Mouse (Mus musculus) olfactory bulb, adult 2 months (tissue): ENCODE data around the gene Hcfc2. TPM values are rescaled to one million over a fixed set of nuclear protein-coding genes. Genes with fewer than 3 reads are reported as not detected.

ENCODE experiments used
- H3K27ac ChIP-seq: fragments of 200-500 bp; 2 replicates; pipeline ENCODE4 v1.5.1; 2012; ENCODE audit warnings: low read depth, low read length; ENCODE audit not compliant: insufficient read depth
- H3K4me1 ChIP-seq: fragments of 200-500 bp; 2 replicates; pipeline ENCODE4 v1.6.1; 2012; ENCODE audit warnings: low read length; ENCODE audit not compliant: control insufficient read depth, insufficient read depth
- H3K4me3 ChIP-seq: fragments of 200-500 bp; 2 replicates; pipeline ENCODE4 v1.5.1; 2012; ENCODE audit warnings: mild to moderate bottlenecking, low read depth, low read length, moderate library complexity; ENCODE audit not compliant: insufficient read depth
- CTCF ChIP-seq: fragments of 200-500 bp; IDR thresholded peaks from 2 replicates; pipeline ENCODE4 v1.5.1; 2012; ENCODE audit warnings: low read depth, mild to moderate bottlenecking, low read length, moderate library complexity; ENCODE audit not compliant: insufficient read depth
- POLR2A ChIP-seq: fragments of 200-500 bp; IDR thresholded peaks from 2 replicates; pipeline ENCODE4 v1.6.1; 2012; ENCODE audit warnings: mild to moderate bottlenecking, low read depth, low read length, moderate library complexity; ENCODE audit not compliant: insufficient read depth
- WGBS: fragments of 180-500 bp; shearing (Covaris S2); methylation state at CpG from one replicate; pipeline ENCODE4 v1.1.7; 2018; 5-methylcytosine and 5-hydroxymethylcytosine counted together
- polyA plus RNA-seq: library from polyadenylated mRNA; stranded (reverse); fragments of >200 nt; gene quantifications from 2 replicates; pipeline ENCODE4 v1.2.4, GENCODE M21; 2012; ENCODE audit warnings: low replicate concordance; ENCODE audit not compliant: missing spikeins, insufficient read depth, insufficient read length

The Hcfc2 gene
- polyA plus RNA-seq, 1 experiment, result not detected

GRCm38 (mm10) chr10:82777886-82778285 lies 81.9 kb downstream of the Hcfc2 start:
- no peak overlapping the region for H3K27ac ChIP-seq
- WGBS, result 44% methylated on average over 13 of the region's 13 CpGs
- no peak overlapping the region for H3K4me3 ChIP-seq
- no peak for TF ChIP-seq POLR2A
- TF ChIP-seq CTCF, result no peak
- H3K4me1 ChIP-seq, result 0 out of 2 replicates have a peak, but pooled peaks cover 4% of the 10 kb centered on the region

- TF ChIP-seq CTCF, result no peak
- no peak for TF ChIP-seq POLR2A
- H3K4me3 ChIP-seq, result no peak overlapping the region
- 0 out of 2 replicates have a peak, but pooled peaks cover 4% of the 10 kb centered on the region for H3K4me1 ChIP-seq
- no peak overlapping the region for H3K27ac ChIP-seq
- 86% methylated on average over 8 of the region's 8 CpGs for WGBS
Measured at GRCm38 (mm10) chr10:82778791-82779549, 83.0 kb downstream of the Hcfc2 start.

- TF ChIP-seq POLR2A (no peak), CTCF (no peak)
- WGBS, result 98% methylated on average over 14 of the region's 14 CpGs
- H3K4me1 ChIP-seq, result 0 out of 2 replicates have a peak, but pooled peaks cover 4% of the 10 kb centered on the region
Measured at GRCm38 (mm10) chr10:82779831-82780230, 83.9 kb downstream of the Hcfc2 start.

GRCm38 (mm10) chr10:82780322-82780721 lies 84.4 kb downstream of the Hcfc2 start:
- TF ChIP-seq POLR2A (no peak), CTCF (no peak)
- Histone ChIP-seq H3K27ac (no peak overlapping the region), H3K4me1 (0 out of 2 replicates have a peak, but pooled peaks cover 4% of the 10 kb centered on the region), H3K4me3 (no peak overlapping the region)
- 90% methylated on average over 3 of the region's 3 CpGs for WGBS

More at GRCm38 (mm10) chr10:82779831-82780230, 83.9 kb downstream of the Hcfc2 start:
- no peak overlapping the region for H3K4me3 ChIP-seq
- no peak overlapping the region for H3K27ac ChIP-seq

GRCm38 (mm10) chr10:82780816-82781215 lies 84.9 kb downstream of the Hcfc2 start:
- no peak overlapping the region for H3K27ac ChIP-seq
- 0 out of 2 replicates have a peak, but pooled peaks cover 4% of the 10 kb centered on the region for H3K4me1 ChIP-seq
- no peak overlapping the region for H3K4me3 ChIP-seq
- TF ChIP-seq POLR2A (no peak), CTCF (no peak)

GRCm38 (mm10) chr10:82782472-82782871 lies 86.5 kb downstream of the Hcfc2 start:
- H3K27ac ChIP-seq, result no peak overlapping the region
- WGBS, result 45% methylated on average over 2 of the region's 2 CpGs
- TF ChIP-seq CTCF, result no peak
- no peak for TF ChIP-seq POLR2A
- H3K4me3 ChIP-seq, result no peak overlapping the region
- 0 out of 2 replicates have a peak, but pooled peaks cover 4% of the 10 kb centered on the region for H3K4me1 ChIP-seq

DNA sequence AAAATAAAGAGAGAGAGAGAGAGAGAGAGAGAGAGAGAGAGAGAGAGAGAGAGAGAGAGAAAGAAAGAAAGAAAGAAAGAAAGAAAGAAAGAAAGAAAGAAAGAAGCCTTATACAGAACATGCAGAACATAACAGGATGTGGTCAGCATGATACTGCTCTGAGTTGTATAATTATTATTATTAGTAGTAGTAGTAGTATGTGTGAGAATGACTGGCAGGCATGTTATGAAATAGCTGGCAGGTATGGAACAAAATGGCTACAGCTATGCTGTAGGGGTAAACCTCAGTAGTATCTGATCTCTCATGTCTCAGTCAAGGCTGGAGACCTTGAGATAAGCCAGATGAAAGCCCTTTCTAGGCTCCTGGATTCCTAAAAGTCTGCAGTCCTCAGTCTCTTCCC lies 93.2 kb downstream of the Hcfc2 start:
- H3K4me3 ChIP-seq, result no peak overlapping the region
- H3K27ac ChIP-seq, result no peak overlapping the region
- H3K4me1 ChIP-seq, result no peaks in the 10 kb centered on the region
- TF ChIP-seq CTCF, result no peak

GRCm38 (mm10) chr10:82790504-82790903 lies 94.5 kb downstream of the Hcfc2 start:
- TF ChIP-seq CTCF, result no peak
- no peak for TF ChIP-seq POLR2A
- WGBS, result 91% methylated on average over 5 of the region's 5 CpGs
- Histone ChIP-seq H3K4me1 (peaks cover 7% of the 10 kb centered on the region), H3K27ac (no peak overlapping the region), H3K4me3 (no peak overlapping the region)

DNA sequence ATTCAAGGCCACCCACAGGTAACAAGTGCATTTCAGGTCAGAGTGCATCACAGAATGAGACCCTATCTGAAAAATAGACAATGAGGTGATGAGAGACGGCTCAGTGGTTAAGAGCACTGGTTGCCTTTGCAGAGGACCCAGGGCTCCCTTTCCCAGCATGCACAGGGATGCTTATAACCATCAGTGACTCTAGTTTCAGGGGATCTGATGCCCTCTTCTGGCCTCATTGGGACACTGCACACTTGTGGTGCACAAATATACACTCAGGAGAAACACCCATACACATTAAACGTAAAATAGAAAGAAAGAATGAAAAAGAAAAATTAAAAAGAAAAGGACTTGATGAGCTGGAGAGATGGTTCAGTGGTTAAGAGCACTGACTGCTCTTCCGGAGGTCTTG lies 95.8 kb downstream of the Hcfc2 start:
- WGBS, result 96% methylated on average over 3 of the region's 3 CpGs
- TF ChIP-seq CTCF, result no peak
- no peak for TF ChIP-seq POLR2A
- Histone ChIP-seq H3K27ac (no peak overlapping the region), H3K4me1 (peaks cover 12% of the 10 kb centered on the region), H3K4me3 (no peak overlapping the region)

Other genes starting within 250 kb of the Hcfc2 start
- not detected in 2 replicates for gene Gm1553, start 203.5 kb upstream of the Hcfc2 start, polyA plus RNA-seq
- gene 1190007I07Rik, start 72.9 kb upstream of the Hcfc2 start, polyA plus RNA-seq, result not detected in 2 replicates
- gene Tdg, start 66.3 kb upstream of the Hcfc2 start, polyA plus RNA-seq, result not detected in 2 replicates
- gene Glt8d2, start 5.5 kb upstream of the Hcfc2 start, polyA plus RNA-seq, result not detected in 2 replicates
- gene Nfyb, start 68.0 kb downstream of the Hcfc2 start, polyA plus RNA-seq, result not detected in 2 replicates
- not detected in 2 replicates for gene Txnrd1, start 137.8 kb downstream of the Hcfc2 start, polyA plus RNA-seq
- gene Eid3, start 170.5 kb downstream of the Hcfc2 start, polyA plus RNA-seq, result not detected in 2 replicates